Mouse (Mus musculus) liver, adult 2 months (tissue): ENCODE measurements around the gene Hoxc4. TPM values are rescaled to one million over a fixed set of nuclear protein-coding genes. Genes with fewer than 3 reads are reported as not detected.

ENCODE experiments used
- DNase-seq: peaks from one replicate; pipeline ENCODE4 v3.0.0-alpha.2; 2011; ENCODE audit warnings: low read depth, low spot score; ENCODE audit errors: extremely low read depth
- H3K27ac ChIP-seq: fragments of 200-500 bp; replicated peaks from 2 replicates; pipeline ENCODE4 v1.5.1; 2012; ENCODE audit warnings: low read depth, mild to moderate bottlenecking, control low read depth, inconsistent platforms, low read length; ENCODE audit not compliant: insufficient read depth
- H3K27me3 ChIP-seq: fragments of 200-500 bp; 2 replicates; pipeline ENCODE4 v1.6.1; 2012; ENCODE audit warnings: mild to moderate bottlenecking, moderate library complexity, low read length, inconsistent platforms; ENCODE audit not compliant: control insufficient read depth, insufficient read depth
- H3K36me3 ChIP-seq: fragments of 200-500 bp; 2 replicates; pipeline ENCODE4 v1.6.1; 2012; ENCODE audit warnings: low read length, inconsistent platforms; ENCODE audit not compliant: control insufficient read depth, insufficient read depth
- H3K4me1 ChIP-seq: fragments of 200-500 bp; 2 replicates; pipeline ENCODE4 v1.6.1; 2011; ENCODE audit warnings: low read length; ENCODE audit not compliant: control insufficient read depth, insufficient read depth
- H3K4me3 ChIP-seq: fragments of 200-500 bp; 2 replicates; pipeline ENCODE4 v1.5.1; 2011; ENCODE audit warnings: low read depth, mild to moderate bottlenecking, control low read depth, low read length, moderate library complexity; ENCODE audit not compliant: insufficient read depth
- H3K79me2 ChIP-seq: fragments of 200-500 bp; 2 replicates; pipeline ENCODE4 v1.6.1; 2012; ENCODE audit warnings: inconsistent platforms, mild to moderate bottlenecking, low read length, moderate library complexity; ENCODE audit not compliant: control insufficient read depth, insufficient read depth
- H3K9ac ChIP-seq: fragments of 200-500 bp; 2 replicates; pipeline ENCODE4 v1.6.1; 2012; ENCODE audit warnings: low read depth, mild to moderate bottlenecking, control low read depth, inconsistent platforms, low read length
- CTCF ChIP-seq: fragments of 200-500 bp; IDR thresholded peaks from 2 replicates; pipeline ENCODE4 v1.5.1; 2011; ENCODE audit warnings: low read depth, low read length, control low read depth
- POLR2A ChIP-seq: fragments of 200-500 bp; IDR thresholded peaks from 2 replicates; pipeline ENCODE4 v1.6.1; 2011; ENCODE audit warnings: low read length, control low read depth; ENCODE audit not compliant: insufficient read depth; ENCODE audit errors: extremely low read depth
- WGBS: fragments of 180-500 bp; shearing (Covaris S2); methylation state at CpG from one replicate; pipeline ENCODE4 v1.1.7; 2018; 5-methylcytosine and 5-hydroxymethylcytosine counted together
- polyA plus RNA-seq: library from polyadenylated mRNA; depleted of rRNA; stranded (reverse); fragments of >200 nt; gene quantifications from 2 replicates; pipeline ENCODE4 v1.2.3, GENCODE M21; 2012; rRNA removed
- total RNA-seq: library from RNA; depleted of rRNA; stranded (reverse); fragments of >200 nt; gene quantifications from 2 replicates; pipeline ENCODE4 v1.2.3, GENCODE M21; 2014; rRNA removed

The Hoxc4 gene
- total and polyA plus RNA-seq, 2 experiments = not detected

GRCm38 (mm10) chr15:103083598-103083997, 64.9 kb downstream of the Hoxc4 start:
- H3K4me1 ChIP-seq = peaks cover 7% of the 10 kb centered on the region; the same call in 1 of the 2 replicates
- 78% methylated on average over 1 of the region's 1 CpGs for WGBS
- DNase-seq = no peak
- no peak for TF ChIP-seq POLR2A
- TF ChIP-seq CTCF = no peak
- no peaks in the 10 kb centered on the region for H3K36me3 ChIP-seq
- no peak overlapping the region for H3K4me3 ChIP-seq
- no peaks in the 10 kb centered on the region for H3K79me2 ChIP-seq
- no peak overlapping the region for H3K27ac ChIP-seq
- H3K9ac ChIP-seq = no peak overlapping the region
- peaks cover 2% of the 10 kb centered on the region; the same call in 1 of the 2 replicates for H3K27me3 ChIP-seq

- Histone ChIP-seq H3K4me3 (no peak overlapping the region), H3K36me3 (no peaks in the 10 kb centered on the region), H3K27me3 (peaks cover 2% of the 10 kb centered on the region; the same call in 1 of the 2 replicates), H3K4me1 (peaks cover 13% of the 10 kb centered on the region), H3K79me2 (no peaks in the 10 kb centered on the region), H3K9ac (no peak overlapping the region), H3K27ac (no peak overlapping the region)
- TF ChIP-seq POLR2A = no peak
- TF ChIP-seq CTCF = no peak
- DNase-seq = no peak
- WGBS = 57% methylated on average over 1 of the region's 1 CpGs
These were observed 66.2 kb downstream of the Hoxc4 start for GRCm38 (mm10) chr15:103084944-103085343.

GRCm38 (mm10) chr15:103085831-103086671, 67.3 kb downstream of the Hoxc4 start:
- DNase-seq = no peak
- Histone ChIP-seq H3K27me3 (peaks cover 2% of the 10 kb centered on the region; the same call in 1 of the 2 replicates), H3K36me3 (no peaks in the 10 kb centered on the region), H3K4me3 (peak overlapping the region; percentile 18; the same call in 1 of the 2 replicates), H3K79me2 (no peaks in the 10 kb centered on the region), H3K27ac (no peak overlapping the region), H3K4me1 (peaks cover 18% of the 10 kb centered on the region), H3K9ac (peak overlapping the region; percentile 8; the same call in 1 of the 2 replicates)
- TF ChIP-seq CTCF (no peak), POLR2A (no peak)
- WGBS = 4% methylated on average over 61 of the region's 61 CpGs

Other genes starting within 250 kb of the Hoxc4 start
- gene Hoxc13, start 97.8 kb upstream of the Hoxc4 start, total RNA-seq = not detected in 2 replicates
- gene Hoxc13, start 97.8 kb upstream of the Hoxc4 start, polyA plus RNA-seq = not detected in 2 replicates
- not detected in 2 replicates for gene Hoxc12, start 82.2 kb upstream of the Hoxc4 start, total RNA-seq
- not detected in 2 replicates for gene Hoxc12, start 82.2 kb upstream of the Hoxc4 start, polyA plus RNA-seq
- not detected in 2 replicates for gene Hoxc11, start 64.5 kb upstream of the Hoxc4 start, total RNA-seq
- not detected in 2 replicates for gene Hoxc11, start 64.5 kb upstream of the Hoxc4 start, polyA plus RNA-seq
- gene Hoxc10, start 52.1 kb upstream of the Hoxc4 start, total RNA-seq = not detected in 2 replicates
- gene Hoxc10, start 52.1 kb upstream of the Hoxc4 start, polyA plus RNA-seq = not detected in 2 replicates
- gene Hoxc5, start 51.5 kb upstream of the Hoxc4 start, total RNA-seq = under 0.01 TPM in 1 of 2 replicates, not detected in the other
- not detected in 2 replicates for gene Hoxc5, start 51.5 kb upstream of the Hoxc4 start, polyA plus RNA-seq
- not detected in 2 replicates for gene Hoxc9, start 42.5 kb upstream of the Hoxc4 start, total RNA-seq
- not detected in 2 replicates for gene Hoxc9, start 42.5 kb upstream of the Hoxc4 start, polyA plus RNA-seq
- gene Hoxc8, start 28.3 kb upstream of the Hoxc4 start, total RNA-seq = not detected in 2 replicates
- not detected in 2 replicates for gene Hoxc8, start 28.3 kb upstream of the Hoxc4 start, polyA plus RNA-seq
- gene Hoxc6, start 20.7 kb upstream of the Hoxc4 start, total RNA-seq = not detected in 2 replicates
- gene Hoxc6, start 20.7 kb upstream of the Hoxc4 start, polyA plus RNA-seq = not detected in 2 replicates
- 6.8 and 8.1 TPM in 2 replicates for gene Smug1, start 148.2 kb downstream of the Hoxc4 start, total RNA-seq
- gene Smug1, start 148.2 kb downstream of the Hoxc4 start, polyA plus RNA-seq = 9.9 and 11.1 TPM in 2 replicates
- gene Cbx5, start 220.9 kb downstream of the Hoxc4 start, total RNA-seq = 14.1 and 14.9 TPM in 2 replicates
- gene Cbx5, start 220.9 kb downstream of the Hoxc4 start, polyA plus RNA-seq = 4.2 and 5.2 TPM in 2 replicates
- 58.2 and 58.9 TPM in 2 replicates for gene Hnrnpa1, start 221.5 kb downstream of the Hoxc4 start, total RNA-seq
- 16.3 and 17.7 TPM in 2 replicates for gene Hnrnpa1, start 221.5 kb downstream of the Hoxc4 start, polyA plus RNA-seq
- 0.40 and 0.74 TPM in 2 replicates for gene Nfe2, start 239.5 kb downstream of the Hoxc4 start, total RNA-seq
- 2.3 and 4.9 TPM in 2 replicates for gene Nfe2, start 239.5 kb downstream of the Hoxc4 start, polyA plus RNA-seq